Mouse (Mus musculus) cerebellum, adult 2 months (tissue): ENCODE measurements around the gene Tlcd2.

Source experiments
- CTCF ChIP-seq: fragments of 200-500 bp; IDR thresholded peaks from 2 replicates; pipeline ENCODE4 v1.5.1; 2011; ENCODE audit warnings: low read depth, mild to moderate bottlenecking, control low read depth, low read length, moderate library complexity, borderline replicate concordance; ENCODE audit not compliant: insufficient read depth
- POLR2A ChIP-seq: fragments of 200-500 bp; IDR thresholded peaks from 2 replicates; pipeline ENCODE4 v1.6.1; 2011; ENCODE audit warnings: low read length, control low read depth, borderline replicate concordance; ENCODE audit not compliant: insufficient read depth

DNA sequence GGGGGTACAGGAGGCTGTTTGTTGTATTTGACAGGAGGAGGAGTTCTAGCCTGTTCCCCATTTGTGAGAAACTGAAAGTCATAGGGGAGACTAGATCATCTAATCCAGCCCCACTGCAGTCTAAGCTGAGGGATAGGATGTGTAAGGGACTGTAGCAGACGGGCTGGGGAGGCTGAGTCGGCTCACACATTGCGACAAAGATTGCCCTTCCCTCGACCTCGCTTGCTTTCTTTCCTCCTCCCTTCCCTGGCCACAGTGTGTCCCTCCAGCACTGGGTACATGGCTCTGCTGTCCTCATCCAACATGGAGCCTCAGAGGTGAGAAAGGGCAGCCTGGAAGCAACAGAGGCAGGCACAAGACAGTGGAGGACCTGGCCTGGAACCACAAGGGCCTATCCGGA is 3.5 kb downstream of the Tlcd2 start:
- TF ChIP-seq CTCF (no peak), POLR2A (no peak)
